Mouse (Mus musculus) ES-E14 (cell line): ENCODE data around the gene Hsph1. TPM values are rescaled to one million over a fixed set of nuclear protein-coding genes. Genes with fewer than 3 reads are reported as not detected.

ENCODE experiments used
- DNase-seq: peaks from one replicate; pipeline ENCODE4 v3.0.0-alpha.2; 2013; ENCODE audit warnings: low read depth, low spot score
- H3K27ac ChIP-seq: 2 replicates; pipeline ENCODE4 v1.5.1; 2012; ENCODE audit warnings: low read depth, mild to moderate bottlenecking, low read length, moderate library complexity, mixed read lengths; ENCODE audit not compliant: poor library complexity, insufficient read depth, severe bottlenecking
- H3K36me3 ChIP-seq: 2 replicates; pipeline ENCODE4 v1.6.1; 2012; ENCODE audit warnings: mild to moderate bottlenecking, low read length, moderate library complexity, mixed read lengths; ENCODE audit not compliant: control insufficient read depth, poor library complexity, insufficient read depth, severe bottlenecking
- H3K4me1 ChIP-seq, 2 experiments: fragments of 150-350 bp in 1 of 2; sonication (generic) in 1 of 2; 2 replicates each; pipeline ENCODE4 v1.6.1; 2012; ENCODE audit warnings: low read length in 2 of 2, mild to moderate bottlenecking in 1 of 2, mixed read lengths in 1 of 2; ENCODE audit not compliant: control insufficient read depth in 2 of 2, insufficient read depth in 2 of 2, poor library complexity in 1 of 2
- H3K4me3 ChIP-seq, 2 experiments: fragments of 150-350 bp in 1 of 2; sonication (generic) in 1 of 2; 2 replicates each; pipeline ENCODE4 v1.5.1; 2012; ENCODE audit warnings: low read length in 2 of 2, low read depth in 1 of 2, mild to moderate bottlenecking in 1 of 2, mixed read lengths in 1 of 2; ENCODE audit not compliant: insufficient read depth in 1 of 2, poor library complexity in 1 of 2, severe bottlenecking in 1 of 2
- H3K9ac ChIP-seq: 2 replicates; pipeline ENCODE4 v1.6.1; 2012; ENCODE audit warnings: low read depth, mild to moderate bottlenecking, low read length, mixed read lengths; ENCODE audit not compliant: poor library complexity, insufficient read depth, severe bottlenecking
- H3K9me3 ChIP-seq: fragments of 150-350 bp; sonication (generic); 2 replicates; pipeline ENCODE4 v1.6.1; 2012; ENCODE audit warnings: low read depth, mild to moderate bottlenecking, low read length; ENCODE audit not compliant: control insufficient read depth, insufficient read depth
- CHD2 ChIP-seq: IDR thresholded peaks from 2 replicates; pipeline ENCODE4 v1.6.1; 2014; ENCODE audit warnings: mild to moderate bottlenecking, low read depth, low read length, inconsistent platforms
- HCFC1 ChIP-seq: IDR thresholded peaks from 2 replicates; pipeline ENCODE4 v1.6.1; 2012; ENCODE audit warnings: low read length, inconsistent platforms, borderline replicate concordance; ENCODE audit not compliant: insufficient read depth
- MAFK ChIP-seq: IDR thresholded peaks from 2 replicates; pipeline ENCODE4 v1.6.1; 2014; ENCODE audit warnings: mild to moderate bottlenecking, low read depth, low read length, inconsistent platforms; ENCODE audit not compliant: insufficient read depth
- ZC3H11A ChIP-seq: IDR thresholded peaks from 2 replicates; pipeline ENCODE4 v1.6.1; 2012; ENCODE audit warnings: low read depth, mild to moderate bottlenecking, inconsistent platforms, low read length, borderline replicate concordance
- ZNF384 ChIP-seq: IDR thresholded peaks from 2 replicates; pipeline ENCODE4 v1.6.1; 2012; ENCODE audit warnings: low read depth, low read length, inconsistent platforms
- in situ Hi-C, 2 experiments: fragments of 600-800 bp; cut with MboI; formaldehyde crosslinking; loops; one replicate each; pipeline ENCODE4 v1.15.1; 2025; ENCODE audit warnings: low sequenced_read_pairs in 2 of 2, inconsistent platforms in 1 of 2; ENCODE audit not compliant: unreplicated experiment in 2 of 2
- total RNA-seq: library from RNA; depleted of rRNA; stranded (reverse); fragments of 300-350 nt; gene quantifications from 2 replicates; pipeline ENCODE4 v1.2.3, GENCODE M21; 2012

Gene Hsph1
- total RNA-seq, 1 experiment = 98.3 TPM

DNA sequence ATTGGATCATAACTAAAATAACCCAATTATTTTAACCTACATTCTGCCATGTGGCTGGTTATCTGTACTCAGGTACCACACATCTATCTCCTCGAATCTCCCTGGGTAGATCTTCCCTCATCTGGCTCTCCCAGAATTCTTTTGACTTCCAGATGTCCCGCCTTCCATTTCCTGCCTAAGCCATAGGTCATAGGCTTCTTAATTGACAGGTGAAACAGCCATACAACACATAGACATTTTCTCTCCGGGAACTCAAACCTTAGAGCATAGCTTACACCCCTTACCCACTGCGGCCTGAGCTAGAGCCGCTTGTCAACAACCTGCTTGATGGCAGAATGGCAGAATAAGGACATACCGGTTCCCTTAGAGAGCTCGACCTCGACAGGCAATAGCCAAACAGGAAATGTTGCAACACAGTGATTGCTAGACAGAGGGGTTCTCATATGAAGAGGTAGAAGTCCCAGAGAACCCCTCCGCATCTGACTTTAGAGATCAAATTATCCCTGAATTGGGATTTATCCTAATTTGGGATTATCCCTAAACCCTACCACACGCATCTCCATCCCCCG, 48.8 kb downstream of the Hsph1 start:
- in situ Hi-C loops = no loop called here
- H3K36me3 ChIP-seq = no peaks in the 10 kb centered on the region
- no peaks in the 10 kb centered on the region for H3K9me3 ChIP-seq
- H3K4me3 ChIP-seq = peak overlapping the region in 1 of 2 experiments; percentile 40; a peak in 1 of 4 replicates
- peak; percentile 26 for DNase-seq
- H3K27ac ChIP-seq = no peak overlapping the region
- H3K9ac ChIP-seq = no peak overlapping the region
- no peak for TF ChIP-seq MAFK
- no peak for TF ChIP-seq HCFC1
- no peak for TF ChIP-seq ZC3H11A
- TF ChIP-seq CHD2 = peak; percentile 66; the same call in 1 of the 2 replicates
- TF ChIP-seq ZNF384 = no peak
- H3K4me1 ChIP-seq = peaks cover 0 to 21% of the 10 kb centered on the region in 2 experiments; a peak in 3 of 4 replicates

DNA sequence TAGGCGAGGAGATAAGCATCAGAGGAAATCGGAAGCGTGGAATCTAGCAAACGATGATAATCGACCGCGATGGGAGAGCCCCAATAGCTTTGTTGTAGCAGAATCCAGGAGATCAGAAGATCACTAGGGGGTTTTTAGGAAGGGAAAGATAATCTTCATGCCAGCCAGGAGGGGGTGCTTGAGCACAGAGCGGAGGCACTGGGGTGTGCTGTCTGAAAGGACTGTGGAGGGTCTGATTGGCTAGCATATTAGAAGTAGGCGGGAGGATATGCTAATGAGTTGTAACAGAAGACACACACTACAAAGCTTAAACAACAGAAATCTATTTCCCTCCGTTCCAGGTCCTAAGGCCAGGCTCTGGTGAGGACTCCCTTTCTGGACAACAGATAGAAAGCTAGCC, 50.3 kb downstream of the Hsph1 start:
- DNase-seq = peak; percentile 41
- H3K36me3 ChIP-seq = no peaks in the 10 kb centered on the region
- H3K4me1 ChIP-seq = peaks cover 0 to 21% of the 10 kb centered on the region in 2 experiments; a peak in 3 of 4 replicates
- no peak overlapping the region for H3K4me3 ChIP-seq
- H3K9ac ChIP-seq = no peak overlapping the region
- no peaks in the 10 kb centered on the region for H3K9me3 ChIP-seq
- no peak for TF ChIP-seq CHD2
- no peak for TF ChIP-seq MAFK
- TF ChIP-seq HCFC1 = no peak
- TF ChIP-seq ZC3H11A = no peak
- TF ChIP-seq ZNF384 = no peak
- H3K27ac ChIP-seq = no peak overlapping the region
- in situ Hi-C loops = no loop called here

DNA sequence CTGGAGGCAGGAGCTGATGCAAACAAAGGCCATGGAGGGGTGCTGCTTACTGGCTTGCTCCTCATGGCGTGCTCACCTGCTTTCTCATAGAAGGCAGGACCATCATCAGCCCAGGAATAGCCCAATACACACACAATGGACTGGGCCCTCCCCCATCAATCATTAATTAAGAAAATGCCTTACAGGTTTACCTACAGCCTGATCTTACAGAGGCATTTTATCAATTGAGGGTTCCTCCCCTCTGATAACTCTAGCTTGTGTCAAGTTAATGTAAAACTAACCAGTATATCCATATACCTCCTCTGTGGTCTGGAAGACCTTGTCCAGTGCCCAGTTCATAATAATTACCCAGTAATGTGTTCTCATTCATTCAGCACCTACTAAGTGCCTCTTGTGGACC, 50.9 kb downstream of the Hsph1 start:
- Histone ChIP-seq H3K9ac (no peak overlapping the region), H3K9me3 (no peaks in the 10 kb centered on the region), H3K36me3 (no peaks in the 10 kb centered on the region), H3K4me1 (peaks cover 0 to 20% of the 10 kb centered on the region in 2 experiments; a peak in 2 of 4 replicates), H3K4me3 (no peak overlapping the region), H3K27ac (no peak overlapping the region)
- TF ChIP-seq MAFK (no peak), HCFC1 (no peak)
- DNase-seq = no peak
- in situ Hi-C loops = no loop called here

DNA sequence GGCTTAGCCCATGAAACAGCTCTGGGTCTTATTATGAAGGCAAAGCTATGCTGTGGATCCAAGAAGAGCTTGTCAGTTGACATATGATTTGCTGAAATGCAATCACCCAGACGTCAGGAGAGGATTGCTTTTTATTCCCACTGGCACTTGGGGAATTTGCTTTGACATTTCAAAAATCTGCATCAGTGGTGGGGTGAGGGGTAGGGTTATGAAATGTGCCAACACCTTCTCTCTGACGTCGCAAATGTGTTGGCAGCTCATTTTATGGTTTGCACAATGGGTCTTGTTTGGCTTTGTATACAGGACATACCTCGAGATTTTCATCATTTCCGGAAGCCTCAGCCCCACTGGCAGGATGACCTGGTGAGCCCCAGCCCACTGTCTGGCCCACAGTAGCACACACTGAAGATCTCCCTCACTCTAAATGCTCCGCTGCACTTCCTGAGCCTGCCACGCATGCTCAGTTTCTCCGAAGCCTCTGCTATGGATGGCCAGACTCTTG, 52.0 kb downstream of the Hsph1 start:
- Histone ChIP-seq H3K27ac (no peak overlapping the region), H3K4me3 (no peak overlapping the region), H3K9ac (no peak overlapping the region), H3K4me1 (peaks cover 0 to 14% of the 10 kb centered on the region in 2 experiments; a peak in 2 of 4 replicates), H3K36me3 (no peaks in the 10 kb centered on the region), H3K9me3 (no peaks in the 10 kb centered on the region)
- DNase-seq = no peak
- in situ Hi-C loops = no loop called here
- TF ChIP-seq MAFK = no peak

DNA sequence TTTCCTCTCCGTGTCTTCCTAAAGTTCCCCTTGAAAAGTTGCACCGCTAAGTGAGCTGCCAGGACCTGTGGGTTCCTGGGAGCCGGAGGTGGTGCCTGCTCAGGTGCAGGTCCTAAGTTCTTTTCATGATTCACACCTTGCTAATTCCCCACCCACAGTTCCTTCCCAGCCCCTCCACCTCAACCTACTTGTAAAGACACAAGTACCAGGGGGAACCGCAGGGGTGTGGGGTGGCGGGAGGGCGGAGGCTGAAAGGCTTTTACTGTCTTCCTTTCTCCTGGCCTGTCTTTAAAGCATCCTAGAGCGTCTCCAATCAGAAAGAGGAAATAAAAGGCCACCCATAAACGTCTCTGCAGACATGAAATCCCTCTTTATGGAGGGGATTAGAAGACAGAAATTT, 52.7 kb downstream of the Hsph1 start:
- in situ Hi-C loops = no loop called here
- no peak for DNase-seq
- no peaks in the 10 kb centered on the region for H3K36me3 ChIP-seq
- no peak overlapping the region for H3K4me3 ChIP-seq
- peaks cover 0 to 7% of the 10 kb centered on the region in 2 experiments; a peak in 1 of 4 replicates for H3K4me1 ChIP-seq
- H3K9me3 ChIP-seq = no peaks in the 10 kb centered on the region
- TF ChIP-seq MAFK (no peak), ZC3H11A (no peak), CHD2 (no peak), HCFC1 (no peak), ZNF384 (no peak)
- H3K9ac ChIP-seq = no peak overlapping the region
- H3K27ac ChIP-seq = no peak overlapping the region
